Mouse (Mus musculus) lung, postnatal 25 days (tissue): Measurements from ENCODE around the gene Sectm1a.
"Not testable (repeated sequence)": the region's sequence is repeated elsewhere in the genome, so short reads cannot be mapped to it uniquely, and the experiment has no call there.

Source experiments
- DNase-seq: peaks from one replicate; pipeline ENCODE4 v3.0.0; 2022; ENCODE audit warnings: low spot score

The Sectm1a gene

GRCm38 (mm10) chr11:121081120-121081519 lies at the start of gene Sectm1a:
TSS of gene Sectm1a (minus strand) at chr11:121081220.
- DNase-seq = no peak

GRCm38 (mm10) chr11:121129616-121130015 lies 48.6 kb upstream of the Sectm1a start:
- no peak for DNase-seq

GRCm38 (mm10) chr11:121127441-121127840 lies 46.4 kb upstream of the Sectm1a start:
- no peak for DNase-seq

- DNase-seq = no peak
Observed at GRCm38 (mm10) chr11:121126395-121126794, 45.4 kb upstream of the Sectm1a start.

- no peak for DNase-seq
Observed at GRCm38 (mm10) chr11:121125522-121126172, 44.6 kb upstream of the Sectm1a start.

- no peak for DNase-seq
Observed at GRCm38 (mm10) chr11:121123438-121123837, 42.4 kb upstream of the Sectm1a start.

- DNase-seq = peak; percentile 13
Observed at GRCm38 (mm10) chr11:121122024-121122670, 41.1 kb upstream of the Sectm1a start.

- DNase-seq = no peak
Observed at GRCm38 (mm10) chr11:121121151-121121550, 40.1 kb upstream of the Sectm1a start.

GRCm38 (mm10) chr11:121118577-121118976 lies 37.6 kb upstream of the Sectm1a start, which contains the start of gene Tex19.2:
TSS of gene Tex19.2 (minus strand) at chr11:121118677.
- no peak for DNase-seq

- DNase-seq = no peak
Observed at GRCm38 (mm10) chr11:121118106-121118505, 37.1 kb upstream of the Sectm1a start.

- DNase-seq = no peak
Observed at GRCm38 (mm10) chr11:121112091-121112775, 31.2 kb upstream of the Sectm1a start.

- no peak for DNase-seq
Observed at GRCm38 (mm10) chr11:121111601-121112000, 30.6 kb upstream of the Sectm1a start.

GRCm38 (mm10) chr11:121111051-121111450 lies 30.0 kb upstream of the Sectm1a start:
- no peak for DNase-seq

GRCm38 (mm10) chr11:121109986-121110385 lies 29.0 kb upstream of the Sectm1a start:
- peak; percentile 31 for DNase-seq

GRCm38 (mm10) chr11:121108061-121108460 lies 27.0 kb upstream of the Sectm1a start:
- peak; percentile 17 for DNase-seq

GRCm38 (mm10) chr11:121107242-121107641 lies 26.2 kb upstream of the Sectm1a start:
- DNase-seq = not testable (repeated sequence)

GRCm38 (mm10) chr11:121101124-121101805 lies 20.2 kb upstream of the Sectm1a start:
- DNase-seq = no peak

- DNase-seq = no peak
Observed at GRCm38 (mm10) chr11:121100692-121101091, 19.7 kb upstream of the Sectm1a start.

GRCm38 (mm10) chr11:121099762-121100161 lies 18.7 kb upstream of the Sectm1a start:
- DNase-seq = no peak

GRCm38 (mm10) chr11:121092606-121093585 lies 11.9 kb upstream of the Sectm1a start:
- no peak for DNase-seq

- peak; percentile 21 for DNase-seq
Observed at GRCm38 (mm10) chr11:121090943-121091342, 9.9 kb upstream of the Sectm1a start.
